Mouse (Mus musculus): Measurements from ENCODE around the gene Sympk.

DNA sequence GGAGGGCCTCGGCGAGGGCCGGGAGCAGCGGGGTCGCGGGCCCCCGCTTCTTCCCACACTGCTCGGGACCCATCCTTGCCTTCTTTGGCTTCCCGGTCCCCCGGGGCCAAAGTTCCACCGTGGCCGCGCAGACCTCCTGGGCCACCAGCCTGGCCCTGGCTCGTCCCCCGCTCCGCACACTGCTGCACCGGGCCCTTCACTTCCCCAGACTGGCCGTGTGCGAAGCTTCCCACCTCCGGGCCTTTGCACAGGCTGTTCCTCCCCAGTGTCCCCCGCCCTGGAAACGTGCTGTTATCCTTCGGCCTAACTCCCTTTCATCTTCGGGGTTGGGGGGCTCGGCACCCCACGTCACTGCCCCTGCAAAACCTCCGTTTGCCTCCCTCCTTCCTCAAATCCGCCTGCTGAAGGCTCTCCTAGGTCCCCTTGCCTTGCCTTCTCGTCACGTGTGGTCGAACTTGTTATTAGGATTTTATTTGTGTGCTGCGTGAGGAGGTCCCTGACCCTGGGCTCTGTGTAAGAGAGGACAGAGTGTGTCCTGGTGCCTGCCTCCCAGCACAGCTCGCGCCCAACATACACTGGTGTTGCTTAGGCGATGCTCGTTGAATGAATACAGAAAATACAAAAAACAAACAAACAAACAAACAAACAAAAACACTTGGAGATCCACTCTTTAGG, 541 bp downstream of the Sympk start:
- TF ChIP-seq CTCF (IDR thresholded peaks at IDR 0.05; ENCODE audit: insufficient read depth, low read depth, low read length) = no peak
- TF ChIP-seq POLR2A (IDR thresholded peaks at IDR 0.05; ENCODE audit: insufficient read depth, low read depth, low read length) = no peak

All from olfactory bulb, adult 2 months (tissue).